Mouse (Mus musculus): ENCODE measurements at regions not wholly inside any gene's neighbourhood (a gene's known extent, or its start where the extent isn't known, plus 50 kb on each side); places are given as distances from the start of the nearest gene placed in this dataset.

DNA sequence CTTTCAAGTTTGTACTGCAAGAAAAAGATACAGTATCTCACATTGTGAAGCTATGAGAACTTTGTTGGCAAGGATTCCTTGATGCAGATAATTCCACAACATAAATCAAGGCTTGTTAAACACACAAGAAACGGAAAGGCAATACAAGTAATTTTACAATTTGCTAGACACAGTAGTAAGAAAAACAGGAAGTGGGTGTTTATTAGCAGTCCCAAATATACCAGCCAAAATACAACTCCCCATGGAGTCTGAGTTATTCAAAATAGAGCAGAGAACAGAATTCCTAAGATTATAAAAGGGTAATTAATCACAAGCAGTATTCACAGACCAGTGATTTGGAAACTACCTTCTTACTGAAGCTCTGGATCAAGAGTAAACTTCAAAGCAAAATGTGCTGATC, 78.7 kb upstream of the Gm15217 start:
- TF ChIP-seq CTCF (conservative IDR thresholded peaks at IDR 0.05; ENCODE audit: insufficient read depth, insufficient read length, low read depth, low read length) (no peak), POLR2A (IDR thresholded peaks at IDR 0.05; ENCODE audit: low read depth, low read length) (no peak)

Data from kidney, adult 2 months (tissue).